In the genomic region with DNA sequence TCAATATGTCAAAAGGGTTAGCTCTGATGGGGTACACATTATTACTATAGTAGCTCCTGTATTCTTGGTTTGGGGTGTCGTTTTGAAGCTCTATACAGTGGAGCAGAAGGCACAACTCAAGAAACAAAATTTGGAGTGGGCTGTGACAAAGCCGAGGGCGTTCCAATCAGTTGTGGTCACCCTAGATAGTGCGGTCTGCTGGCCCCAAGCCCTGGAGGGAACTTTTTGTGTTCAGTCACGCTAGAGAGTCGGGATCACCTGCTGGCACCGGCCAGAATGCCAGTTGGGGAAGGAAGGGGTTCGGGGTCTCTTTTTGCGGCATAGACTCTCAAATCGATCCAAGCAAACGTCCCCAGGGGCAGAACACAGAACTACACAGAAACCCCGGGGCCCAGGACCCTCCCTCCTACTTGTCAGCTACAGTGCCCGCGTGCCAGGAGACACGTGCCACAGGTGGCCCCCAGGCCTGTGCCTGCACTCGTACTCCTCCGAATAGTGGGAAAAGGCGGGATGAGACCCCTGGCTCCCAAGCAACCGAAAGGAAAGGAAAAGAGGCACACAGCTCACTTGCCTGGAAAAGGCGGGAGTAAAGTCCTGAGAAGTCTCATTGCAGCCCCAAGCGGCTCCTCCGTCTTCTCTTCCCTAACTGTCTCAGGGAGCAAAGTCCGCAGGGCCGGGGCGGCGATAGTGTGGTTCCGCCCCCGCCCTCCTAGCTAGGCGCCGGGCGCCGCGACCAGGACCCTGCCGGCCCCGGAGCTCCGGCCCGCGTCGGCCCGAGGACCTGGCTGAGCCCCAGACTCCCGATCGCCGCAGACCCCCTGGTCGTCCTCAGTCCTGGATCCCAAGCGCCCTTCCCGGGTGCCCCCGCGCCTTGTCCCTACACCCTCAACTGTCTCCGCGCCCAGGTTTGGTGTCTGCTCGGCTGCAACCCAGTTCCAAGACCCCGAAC, we compare ENCODE assay signal across 8 mouse cellular contexts. TPM values are rescaled to one million over a fixed set of nuclear protein-coding genes. Genes with fewer than 3 reads are reported as not detected.
DNase-seq lines count a peak whose midpoint lies in the region; ATAC-seq lines count a peak whose summit lies in the region.

No protein-coding gene starts in this region.

- DNase-seq in adrenal gland, adult (ENCODE audit: inconsistent age in 2 of 2, low spot score in 1 of 2) = peak; percentile 80 to 92
- DNase-seq in adrenal gland, adult 8-10 months = no peak
- DNase-seq in adrenal gland, postnatal 25 days = peak; percentile 70
- peak; percentile 46 for DNase-seq in forelimb bud, embryonic 11.5 days (ENCODE audit: low read depth, low spot score)
- peak; percentile 75 for DNase-seq in testis, postnatal 10 days (ENCODE audit: low spot score)

- H3K4me3 ChIP-seq in hindbrain, embryonic 12.5 days = peak overlapping the region; percentile 63
- H3K4me3 ChIP-seq in limb, embryonic 15.5 days = peak overlapping the region; percentile 79
- H3K4me3 ChIP-seq in midbrain, embryonic 16.5 days (ENCODE audit: low read depth, low read length) = peak overlapping the region; percentile 71

- H3K27ac ChIP-seq in hindbrain, embryonic 12.5 days = peak overlapping the region; percentile 52
- peak overlapping the region; percentile 94 for H3K27ac ChIP-seq in limb, embryonic 15.5 days
- H3K27ac ChIP-seq in midbrain, embryonic 16.5 days (ENCODE audit: low read length) = no peak overlapping the region

- H3K27me3 ChIP-seq in hindbrain, embryonic 12.5 days = peaks cover 21% of the 10 kb centered on the region
- H3K27me3 ChIP-seq in limb, embryonic 15.5 days = no peaks in the 10 kb centered on the region
- H3K27me3 ChIP-seq in midbrain, embryonic 16.5 days (ENCODE audit: control insufficient read depth, insufficient read depth, low read depth, low read length) = peaks cover 7% of the 10 kb centered on the region

- peak overlapping the region; percentile 94 for H3K4me2 ChIP-seq in hindbrain, embryonic 12.5 days (replicated peaks)
- peak overlapping the region; percentile 66 for H3K4me2 ChIP-seq in limb, embryonic 15.5 days
- H3K4me2 ChIP-seq in midbrain, embryonic 16.5 days (ENCODE audit: low read length) = peak overlapping the region; percentile 97

- H3K36me3 ChIP-seq in hindbrain, embryonic 12.5 days = no peaks in the 10 kb centered on the region
- H3K36me3 ChIP-seq in limb, embryonic 15.5 days = no peaks in the 10 kb centered on the region
- no peaks in the 10 kb centered on the region for H3K36me3 ChIP-seq in midbrain, embryonic 16.5 days (ENCODE audit: control insufficient read depth, insufficient read depth, low read length)

- H3K9me3 ChIP-seq in hindbrain, embryonic 12.5 days (replicated peaks) = no peaks in the 10 kb centered on the region
- no peaks in the 10 kb centered on the region for H3K9me3 ChIP-seq in limb, embryonic 15.5 days
- no peaks in the 10 kb centered on the region for H3K9me3 ChIP-seq in midbrain, embryonic 16.5 days (replicated peaks; ENCODE audit: control insufficient read depth, low read length, poor library complexity, severe bottlenecking)

- peak; percentile 79 for ATAC-seq in hindbrain, embryonic 12.5 days (ENCODE audit: low FRiP score)
- ATAC-seq in limb, embryonic 15.5 days (ENCODE audit: insufficient number of reproducible peaks, low FRiP score, low TSS enrichment, low read depth) = peak; percentile 43; the same call in 1 of the 2 replicates
- ATAC-seq in midbrain, embryonic 16.5 days = peak; percentile 77

- peaks cover 13% of the 10 kb centered on the region for H3K4me1 ChIP-seq in hindbrain, embryonic 12.5 days
- H3K4me1 ChIP-seq in limb, embryonic 15.5 days = peaks cover 55% of the 10 kb centered on the region
- H3K4me1 ChIP-seq in midbrain, embryonic 16.5 days (ENCODE audit: control insufficient read depth, insufficient read depth, low read length) = 0 out of 2 replicates have a peak, but pooled peaks cover 6% of the 10 kb centered on the region

- peak overlapping the region; percentile 82 for H3K9ac ChIP-seq in hindbrain, embryonic 12.5 days
- peak overlapping the region; percentile 91 for H3K9ac ChIP-seq in limb, embryonic 15.5 days
- H3K9ac ChIP-seq in midbrain, embryonic 16.5 days (ENCODE audit: low read depth, low read length) = peak overlapping the region; percentile 78

- WGBS in hindbrain, embryonic 12.5 days = under 1% methylated on average over 51 of the region's 52 CpGs
- under 1% methylated on average over 52 of the region's 52 CpGs for WGBS in limb, embryonic 15.5 days
- WGBS in midbrain, embryonic 16.5 days = under 1% methylated on average over 48 of the region's 52 CpGs

RNA-seq across cellular contexts. Expression of a gene that starts 0.6 kb away (rescaled TPM):
- 100 to 1,000 TPM in 1 of 4 experiments, 10 to 100 TPM in 3; 52.3 to 101 (median 81.1) TPM for total RNA-seq in adrenal gland, adult 8-10 months (2022)
- 52.2 and 71.1 TPM in 2 replicates for total RNA-seq in adrenal gland, postnatal 25 days (2021)
- polyA plus RNA-seq in hindbrain, embryonic 12.5 days (2016; fragmentation: Nextera tagmentation; extraction: Ambion mirVana) = 15.9 and 16.8 TPM in 2 replicates
- polyA plus RNA-seq in limb, embryonic 15.5 days (2015; fragmentation: Nextera tagmentation; extraction: Ambion mirVana) = 26.8 and 31.6 TPM in 2 replicates
- 5.3 TPM in 2 replicates for polyA plus RNA-seq in midbrain, embryonic 16.5 days (2015; fragmentation: Nextera tagmentation; extraction: Ambion mirVana)
